Mouse (Mus musculus) CH12.LX (cell line): Measurements from ENCODE around the gene Fbln1. TPM values are rescaled to one million over a fixed set of nuclear protein-coding genes. Genes with fewer than 3 reads are reported as not detected.

Source experiments
- DNase-seq: peaks from one replicate; pipeline ENCODE4 v3.0.0-alpha.2; 2013; ENCODE audit errors: extremely low read depth
- H3K27ac ChIP-seq: 2 replicates; pipeline ENCODE4 v1.5.1; 2012; ENCODE audit warnings: low read depth, mild to moderate bottlenecking, control low read depth, moderate library complexity; ENCODE audit not compliant: insufficient read depth
- H3K27me3 ChIP-seq: replicated peaks from 2 replicates; pipeline ENCODE3; 2012; ENCODE audit warnings: inconsistent platforms
- H3K36me3 ChIP-seq, 2 experiments: replicated peaks in 1 of 2; 2 replicates each; pipeline versions ENCODE3 to v1.6.1; 2012; ENCODE audit warnings: inconsistent platforms in 1 of 2, low read length in 1 of 2, mild to moderate bottlenecking in 1 of 2, mixed read lengths in 1 of 2, moderate library complexity in 1 of 2; ENCODE audit not compliant: control insufficient read depth in 1 of 2, insufficient read depth in 1 of 2
- H3K4me1 ChIP-seq, 2 experiments: 2 replicates each; pipeline ENCODE4 v1.6.1; 2012; ENCODE audit warnings: inconsistent platforms in 1 of 2, moderate library complexity in 1 of 2; ENCODE audit not compliant: insufficient read depth in 2 of 2, control insufficient read depth in 1 of 2
- H3K4me2 ChIP-seq: 2 replicates; pipeline ENCODE4 v1.6.1; 2012; ENCODE audit warnings: low read depth, mild to moderate bottlenecking, control low read depth; ENCODE audit not compliant: poor library complexity, insufficient read depth, severe bottlenecking
- H3K4me3 ChIP-seq, 3 experiments: fragments of 150-350 bp in 1 of 3; sonication (generic) in 1 of 3; replicated peaks in 1 of 3; 2 replicates each; pipeline versions ENCODE3 to v1.5.1; 2011 to 2012; ENCODE audit warnings: low read depth in 2 of 3, low read length in 2 of 3, mild to moderate bottlenecking in 2 of 3, moderate library complexity in 2 of 3, control low read depth in 1 of 3, improper control_type of control experiment in 1 of 3, inconsistent platforms in 1 of 3, mixed read lengths in 1 of 3; ENCODE audit not compliant: poor library complexity in 1 of 3
- H3K79me2 ChIP-seq: replicated peaks from 2 replicates; pipeline ENCODE4 v1.6.1; 2012; ENCODE audit warnings: mild to moderate bottlenecking, moderate library complexity; ENCODE audit not compliant: control insufficient read depth, poor library complexity, insufficient read depth, severe bottlenecking; ENCODE audit errors: extremely low read depth
- H3K9ac ChIP-seq: 2 replicates; pipeline ENCODE4 v1.6.1; 2012; ENCODE audit warnings: low read depth, mild to moderate bottlenecking, control low read depth, moderate library complexity; ENCODE audit not compliant: insufficient read depth
- H3K9me3 ChIP-seq: replicated peaks from 2 replicates; pipeline ENCODE3; 2012; ENCODE audit warnings: low read length, inconsistent platforms, mixed read lengths
- CHD2 ChIP-seq: IDR thresholded peaks from 2 replicates; pipeline ENCODE4 v1.6.1; 2011; ENCODE audit warnings: low read length, improper control_type of control experiment
- CTCF ChIP-seq, 2 experiments: IDR thresholded peaks in 1 of 2; conservative IDR thresholded peaks in 1 of 2; 2 replicates each; pipeline ENCODE4 v1.5.1; 2011 to 2012; ENCODE audit warnings: low read depth in 2 of 2, low read length in 2 of 2, improper control_type of control experiment in 1 of 2, inconsistent platforms in 1 of 2, mild to moderate bottlenecking in 1 of 2, moderate library complexity in 1 of 2
- ELF1 ChIP-seq: IDR thresholded peaks from 2 replicates; pipeline ENCODE4 v1.6.1; 2014; ENCODE audit warnings: low read depth, mild to moderate bottlenecking, inconsistent platforms, low read length, improper control_type of control experiment
- EP300 ChIP-seq: IDR thresholded peaks from 2 replicates; pipeline ENCODE4 v1.6.1; 2011; ENCODE audit warnings: low read length, improper control_type of control experiment
- GABPA ChIP-seq: IDR thresholded peaks from 2 replicates; pipeline ENCODE4 v1.6.1; 2012; ENCODE audit warnings: low read depth, low read length, improper control_type of control experiment, inconsistent platforms; ENCODE audit not compliant: insufficient replicate concordance
- KAT2A ChIP-seq: IDR thresholded peaks from 2 replicates; pipeline ENCODE4 v1.6.1; 2012; ENCODE audit warnings: low read length, improper control_type of control experiment, inconsistent platforms; ENCODE audit not compliant: insufficient replicate concordance
- MAFK ChIP-seq: IDR thresholded peaks from 2 replicates; pipeline ENCODE4 v1.6.1; 2011; ENCODE audit warnings: low read length, improper control_type of control experiment; ENCODE audit not compliant: insufficient replicate concordance
- MAZ ChIP-seq: IDR thresholded peaks from 2 replicates; pipeline ENCODE4 v1.6.1; 2012; ENCODE audit warnings: low read depth, mild to moderate bottlenecking, inconsistent platforms, low read length, improper control_type of control experiment, moderate library complexity
- TBP ChIP-seq: conservative IDR thresholded peaks from 2 replicates; pipeline ENCODE4 v1.6.1; 2011; ENCODE audit warnings: low read depth, low read length, improper control_type of control experiment
- ZNF384 ChIP-seq: IDR thresholded peaks from 2 replicates; pipeline ENCODE4 v1.6.1; 2012; ENCODE audit warnings: low read depth, low read length, improper control_type of control experiment, inconsistent platforms
- dilution Hi-C: fragments of 300-500 bp; cut with MboI; formaldehyde crosslinking; loops from 2 replicates; pipeline ENCODE4 v1.14.3; 2020; ENCODE audit warnings: low sequenced_read_pairs; ENCODE audit not compliant: extremely low pct_unique_long_range_greater_than_20kb, extremely low pct_ligation_motif_present
- in situ Hi-C: fragments of 300-500 bp; cut with MboI; formaldehyde crosslinking; loops from 3 replicates; pipeline ENCODE4 v1.14.3; 2019; ENCODE audit warnings: low sequenced_read_pairs, low pct_ligation_motif_present, low pct_unique_long_range_greater_than_20kb, mixed read lengths
- polyA plus RNA-seq: library from polyadenylated mRNA; unstranded; fragments of >175 nt; gene quantifications from 2 replicates; pipeline ENCODE4 v1.2.1, GENCODE M21; 2012; ENCODE audit warnings: low read depth; ENCODE audit not compliant: insufficient read length
- total RNA-seq, 2 experiments: library from RNA; depleted of rRNA; stranded (reverse); fragments of 300-350 nt in 1 of 2; fragments of >200 nt in 1 of 2; gene quantifications; 2 replicates each; pipeline ENCODE4 v1.2.3; 2012 to 2014

Fbln1 gene
- total and polyA plus RNA-seq, 3 experiments: 1.4 TPM; not detected in 2

DNA sequence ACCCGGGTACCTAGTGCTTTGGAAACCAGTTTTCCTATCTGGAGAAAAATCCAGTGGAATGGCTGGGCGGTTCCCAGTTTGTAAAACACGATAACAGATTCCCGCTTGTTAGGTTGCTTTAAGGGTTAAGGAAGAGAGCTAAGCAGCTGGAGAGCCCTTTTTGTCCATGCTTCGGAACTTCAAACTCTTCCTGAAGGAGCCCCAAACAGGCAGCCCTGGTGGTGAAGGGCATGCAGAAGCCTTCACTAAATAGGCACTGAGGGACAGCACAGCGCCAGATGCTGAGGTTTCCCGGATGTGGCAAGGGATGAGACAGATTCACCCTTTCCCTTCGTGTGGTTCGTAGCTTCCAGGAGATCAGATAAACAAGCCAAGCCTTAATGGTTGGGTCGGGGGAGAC, 2.6 kb downstream of the Fbln1 start:
- dilution Hi-C loops: no loop called here
- Histone ChIP-seq H3K4me2 (no peak overlapping the region), H3K36me3 (no peaks in the 10 kb centered on the region), H3K9me3 (peaks cover 10% of the 10 kb centered on the region), H3K4me3 (no peak overlapping the region), H3K9ac (no peak overlapping the region), H3K79me2 (no peaks in the 10 kb centered on the region), H3K4me1 (peaks cover 0 to 4% of the 10 kb centered on the region in 2 experiments; a peak in 2 of 4 replicates), H3K27ac (no peak overlapping the region), H3K27me3 (peaks cover 68% of the 10 kb centered on the region)
- in situ Hi-C loops: no loop called here
- DNase-seq: no peak
- TF ChIP-seq KAT2A (no peak), TBP (no peak), MAZ (no peak)

DNA sequence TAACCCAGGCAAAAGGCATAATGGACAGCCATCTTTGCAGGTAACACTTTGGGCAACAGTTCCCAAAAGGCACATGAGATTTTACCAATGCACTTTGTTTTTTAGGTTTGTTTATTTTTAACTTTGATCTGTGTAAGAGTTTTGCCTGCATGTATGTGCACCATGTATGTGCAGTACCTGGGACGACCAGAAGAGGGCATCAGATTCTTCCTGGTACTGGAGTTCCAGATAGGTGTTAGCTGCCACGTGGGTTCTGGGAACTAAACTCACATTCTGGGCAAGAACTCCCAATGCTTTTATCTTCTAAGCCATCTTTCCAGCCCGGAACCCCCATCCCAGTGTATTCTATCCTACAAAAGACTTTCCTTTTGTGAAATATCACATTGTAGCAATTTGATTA, 3.6 kb downstream of the Fbln1 start:
- no peaks in the 10 kb centered on the region for H3K4me1 ChIP-seq
- H3K36me3 ChIP-seq: no peaks in the 10 kb centered on the region
- peaks cover 66% of the 10 kb centered on the region for H3K27me3 ChIP-seq
- TF ChIP-seq CHD2 (no peak), CTCF (conservative IDR thresholded peaks at IDR 0.05 in 1 of 2, IDR thresholded peaks at IDR 0.05 in 1 of 2; ENCODE audit: low read depth in 2 of 2, low read length in 2 of 2) (peak in 1 of 2 experiments; percentile 33; a peak in 3 of 4 replicates)
- no peak overlapping the region for H3K9ac ChIP-seq
- no peak overlapping the region for H3K27ac ChIP-seq
- H3K79me2 ChIP-seq: no peaks in the 10 kb centered on the region
- no peak for DNase-seq
- dilution Hi-C loops: no loop called here
- H3K9me3 ChIP-seq: peaks cover 10% of the 10 kb centered on the region
- no peak overlapping the region for H3K4me2 ChIP-seq
- no peak overlapping the region for H3K4me3 ChIP-seq
- in situ Hi-C loops: no loop called here

DNA sequence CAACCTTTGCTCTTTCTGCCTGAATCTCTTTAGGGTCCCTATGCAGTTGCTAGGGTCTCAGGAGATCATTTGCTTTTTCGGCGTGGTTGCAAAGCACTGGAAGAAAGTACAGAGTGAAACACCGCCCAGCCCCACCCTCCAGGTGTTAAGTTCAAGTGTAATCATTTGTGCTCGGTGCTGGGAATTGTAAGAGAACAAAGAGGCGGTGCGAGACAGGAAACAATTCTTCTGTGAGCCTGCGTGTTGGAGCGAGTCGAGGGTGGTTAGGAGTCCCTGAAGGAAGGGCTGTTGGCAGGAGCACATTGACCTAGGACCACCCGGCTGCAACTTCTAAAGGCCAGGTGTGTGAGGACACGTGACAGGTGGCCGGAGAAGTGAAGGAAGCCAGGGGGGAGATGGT, 4.9 kb downstream of the Fbln1 start:
- H3K4me3 ChIP-seq: no peak overlapping the region
- in situ Hi-C loops: no loop called here

More for the DNA sequence above, 4.9 kb downstream of the Fbln1 start:
- Histone ChIP-seq H3K36me3 (no peaks in the 10 kb centered on the region), H3K27ac (no peak overlapping the region), H3K9ac (no peak overlapping the region), H3K4me1 (no peaks in the 10 kb centered on the region), H3K79me2 (no peaks in the 10 kb centered on the region), H3K9me3 (peaks cover 11% of the 10 kb centered on the region), H3K27me3 (peaks cover 63% of the 10 kb centered on the region), H3K4me2 (no peak overlapping the region)
- TF ChIP-seq EP300 (no peak), GABPA (no peak), MAFK (no peak), ZNF384 (no peak), ELF1 (no peak)
- dilution Hi-C loops: no loop called here
- no peak for DNase-seq
